Mouse (Mus musculus): ENCODE measurements around the gene Pawr.

Pawr gene

GRCm38 (mm10) chr10:108331784-108332561 is at the start of gene Pawr:
TSS of gene Pawr (plus strand) at chr10:108332121.
- DNase-seq (ENCODE audit: extremely low read depth, insufficient read length, low spot score), result peak; percentile 89

- DNase-seq (ENCODE audit: extremely low read depth, insufficient read length, low spot score), result no peak
These were observed 49.6 kb upstream of the Pawr start for GRCm38 (mm10) chr10:108282351-108282750.

- DNase-seq (ENCODE audit: extremely low read depth, insufficient read length, low spot score), result no peak
These were observed 48.5 kb upstream of the Pawr start for GRCm38 (mm10) chr10:108283418-108283817.

- no peak for DNase-seq (ENCODE audit: extremely low read depth, insufficient read length, low spot score)
These were observed 48.1 kb upstream of the Pawr start for GRCm38 (mm10) chr10:108283837-108284236.

GRCm38 (mm10) chr10:108284445-108284844 is 47.5 kb upstream of the Pawr start:
- DNase-seq (ENCODE audit: extremely low read depth, insufficient read length, low spot score), result no peak

GRCm38 (mm10) chr10:108284977-108285376 is 46.9 kb upstream of the Pawr start:
- no peak for DNase-seq (ENCODE audit: extremely low read depth, insufficient read length, low spot score)

GRCm38 (mm10) chr10:108286658-108287437 is 45.1 kb upstream of the Pawr start:
- no peak for DNase-seq (ENCODE audit: extremely low read depth, insufficient read length, low spot score)

- no peak for DNase-seq (ENCODE audit: extremely low read depth, insufficient read length, low spot score)
These were observed 44.5 kb upstream of the Pawr start for GRCm38 (mm10) chr10:108287438-108287801.

- DNase-seq (ENCODE audit: extremely low read depth, insufficient read length, low spot score), result no peak
These were observed 41.9 kb upstream of the Pawr start for GRCm38 (mm10) chr10:108290046-108290445.

- DNase-seq (ENCODE audit: extremely low read depth, insufficient read length, low spot score), result no peak
These were observed 40.0 kb upstream of the Pawr start for GRCm38 (mm10) chr10:108291688-108292471.

GRCm38 (mm10) chr10:108292651-108293050 is 39.3 kb upstream of the Pawr start:
- no peak for DNase-seq (ENCODE audit: extremely low read depth, insufficient read length, low spot score)

GRCm38 (mm10) chr10:108293620-108294195 is 38.2 kb upstream of the Pawr start:
- no peak for DNase-seq (ENCODE audit: extremely low read depth, insufficient read length, low spot score)

- DNase-seq (ENCODE audit: extremely low read depth, insufficient read length, low spot score), result no peak
These were observed 37.2 kb upstream of the Pawr start for GRCm38 (mm10) chr10:108294766-108295165.

- DNase-seq (ENCODE audit: extremely low read depth, insufficient read length, low spot score), result no peak
These were observed 35.5 kb upstream of the Pawr start for GRCm38 (mm10) chr10:108296446-108296845.

- DNase-seq (ENCODE audit: extremely low read depth, insufficient read length, low spot score), result no peak
These were observed 33.7 kb upstream of the Pawr start for GRCm38 (mm10) chr10:108298261-108298660.

- no peak for DNase-seq (ENCODE audit: extremely low read depth, insufficient read length, low spot score)
These were observed 32.9 kb upstream of the Pawr start for GRCm38 (mm10) chr10:108298841-108299545.

- DNase-seq (ENCODE audit: extremely low read depth, insufficient read length, low spot score), result no peak
These were observed 32.1 kb upstream of the Pawr start for GRCm38 (mm10) chr10:108299828-108300227.

GRCm38 (mm10) chr10:108300843-108301242 is 31.1 kb upstream of the Pawr start:
- DNase-seq (ENCODE audit: extremely low read depth, insufficient read length, low spot score), result peak; percentile 59

GRCm38 (mm10) chr10:108307772-108308171 is 24.1 kb upstream of the Pawr start:
- DNase-seq (ENCODE audit: extremely low read depth, insufficient read length, low spot score), result peak; percentile 43

GRCm38 (mm10) chr10:108310195-108310594 is 21.7 kb upstream of the Pawr start:
- DNase-seq (ENCODE audit: extremely low read depth, insufficient read length, low spot score), result no peak
